Mouse (Mus musculus) bone marrow, adult 2 months (tissue): ENCODE results near the gene Ulk4.

ENCODE experiments used
- CTCF ChIP-seq: fragments of 200-500 bp; IDR thresholded peaks from 2 replicates; pipeline ENCODE4 v1.5.1; 2011; ENCODE audit warnings: low read length, control low read depth; ENCODE audit not compliant: control insufficient read depth, insufficient read depth
- POLR2A ChIP-seq: fragments of 200-500 bp; IDR thresholded peaks from 2 replicates; pipeline ENCODE4 v1.6.1; 2011; ENCODE audit warnings: low read depth, mild to moderate bottlenecking, control low read depth, low read length, borderline replicate concordance; ENCODE audit not compliant: control insufficient read depth

DNA sequence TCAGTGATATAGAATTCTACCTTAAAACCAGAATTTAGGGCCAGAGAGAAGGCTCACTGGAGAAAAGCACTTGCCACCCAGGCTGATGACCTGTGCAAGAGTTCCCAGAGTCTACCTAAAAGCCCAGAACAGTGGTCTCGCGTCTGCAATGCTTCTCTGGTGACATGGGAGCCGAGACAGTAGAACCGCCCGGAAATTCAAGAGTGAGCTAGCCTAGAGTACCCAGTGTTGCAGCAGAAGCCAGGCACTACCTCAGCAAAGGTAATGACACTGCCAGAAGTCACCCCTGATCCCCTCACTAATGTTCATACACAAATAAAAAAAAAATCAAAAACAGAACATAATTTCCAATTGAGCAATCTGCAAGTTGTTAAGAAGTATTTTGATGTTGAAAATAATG lies 208.9 kb downstream of the Ulk4 start:
- TF ChIP-seq CTCF (no peak), POLR2A (no peak)
